In genomic region chr5:30796125-30796524, GRCm38 (mm10) we compare ENCODE assay signal across 8 mouse cellular contexts. TPM values are rescaled to one million over a fixed set of nuclear protein-coding genes. Genes with fewer than 3 reads are reported as not detected.
DNase-seq lines count a peak whose midpoint lies in the region; ATAC-seq and TF ChIP-seq lines count a peak whose summit lies in the region.

No protein-coding gene starts in this region.

- no peaks in the 10 kb centered on the region for H3K9me3 ChIP-seq in heart, embryonic 11.5 days (replicated peaks; ENCODE audit: control insufficient read depth, low read length)
- H3K9me3 ChIP-seq in kidney, embryonic 16.5 days (ENCODE audit: low read length): no peaks in the 10 kb centered on the region
- H3K9me3 ChIP-seq in liver, embryonic 11.5 days (ENCODE audit: control insufficient read depth, low read length): no peaks in the 10 kb centered on the region
- no peaks in the 10 kb centered on the region for H3K9me3 ChIP-seq in neural tube, embryonic 12.5 days
- H3K9me3 ChIP-seq in stomach, postnatal 0 days (ENCODE audit: control insufficient read depth, low read length): no peaks in the 10 kb centered on the region

- no peak overlapping the region for H3K9ac ChIP-seq in heart, embryonic 11.5 days (ENCODE audit: low read depth, low read length)
- H3K9ac ChIP-seq in kidney, embryonic 16.5 days (replicated peaks; ENCODE audit: low read length): no peak overlapping the region
- no peak overlapping the region for H3K9ac ChIP-seq in liver, embryonic 11.5 days (ENCODE audit: low read depth, low read length)
- no peak overlapping the region for H3K9ac ChIP-seq in neural tube, embryonic 12.5 days
- H3K9ac ChIP-seq in stomach, postnatal 0 days (ENCODE audit: low read length): no peak overlapping the region

- DNase-seq in 416B (ENCODE audit: low read depth): peak; percentile 54
- peak; percentile 69 to 73 for DNase-seq in adrenal gland, postnatal 4 days (ENCODE audit: low spot score in 2 of 2)
- peak; percentile 75 for DNase-seq in liver, embryonic 11.5 days (ENCODE audit: low spot score)
- DNase-seq in stomach, postnatal 0 days (ENCODE audit: low spot score): peak; percentile 85

- H3K4me2 ChIP-seq in heart, embryonic 11.5 days: peak overlapping the region; percentile 33
- no peak overlapping the region for H3K4me2 ChIP-seq in kidney, embryonic 16.5 days (replicated peaks; ENCODE audit: low read depth, low read length)
- no peak overlapping the region for H3K4me2 ChIP-seq in liver, embryonic 11.5 days
- no peak overlapping the region for H3K4me2 ChIP-seq in neural tube, embryonic 12.5 days (replicated peaks)
- H3K4me2 ChIP-seq in stomach, postnatal 0 days (replicated peaks; ENCODE audit: low read depth): no peak overlapping the region

- ATAC-seq in heart, embryonic 11.5 days (replicated peaks; ENCODE audit: insufficient number of reproducible peaks, low FRiP score, low TSS enrichment): peak; percentile 53; the same call in 1 of the 2 replicates
- peak; percentile 50; the same call in 1 of the 2 replicates for ATAC-seq in kidney, embryonic 16.5 days (ENCODE audit: low FRiP score, low TSS enrichment)
- peak; percentile 49 for ATAC-seq in liver, embryonic 11.5 days (replicated peaks; ENCODE audit: low FRiP score)
- peak; percentile 58 for ATAC-seq in neural tube, embryonic 12.5 days (ENCODE audit: low FRiP score, low read depth)
- ATAC-seq in stomach, postnatal 0 days (ENCODE audit: low FRiP score, low TSS enrichment): peak; percentile 76

- no peak for TF ChIP-seq EP300 in stomach, postnatal 0 days (optimal IDR thresholded peaks at IDR 0.05)

- H3K27ac ChIP-seq in embryonic fibroblast, embryonic 13.5 days (ENCODE audit: insufficient read depth, low read length): no peak overlapping the region
- H3K27ac ChIP-seq in heart, embryonic 11.5 days (ENCODE audit: low read depth, low read length): no peak overlapping the region
- H3K27ac ChIP-seq in kidney, embryonic 16.5 days (ENCODE audit: low read length): no peak overlapping the region
- no peak overlapping the region for H3K27ac ChIP-seq in liver, embryonic 11.5 days (ENCODE audit: low read depth, low read length)
- H3K27ac ChIP-seq in neural tube, embryonic 12.5 days: no peak overlapping the region
- no peak overlapping the region for H3K27ac ChIP-seq in stomach, postnatal 0 days (replicated peaks)

- no peak overlapping the region for H3K4me3 ChIP-seq in embryonic fibroblast, embryonic 13.5 days (ENCODE audit: insufficient read depth, low read length)
- H3K4me3 ChIP-seq in heart, embryonic 11.5 days (ENCODE audit: low read depth, low read length): no peak overlapping the region
- no peak overlapping the region for H3K4me3 ChIP-seq in kidney, embryonic 16.5 days (ENCODE audit: low read length)
- H3K4me3 ChIP-seq in liver, embryonic 11.5 days (ENCODE audit: low read depth, low read length): no peak overlapping the region
- H3K4me3 ChIP-seq in neural tube, embryonic 12.5 days: no peak overlapping the region
- H3K4me3 ChIP-seq in stomach, postnatal 0 days (ENCODE audit: low read depth, low read length): no peak overlapping the region

- 10% methylated on average over 12 of the region's 12 CpGs for WGBS in heart, embryonic 11.5 days (ENCODE audit: insufficient replicate concordance)
- 15% methylated on average over 12 of the region's 12 CpGs for WGBS in kidney, embryonic 16.5 days
- WGBS in liver, embryonic 11.5 days: 12% methylated on average over 12 of the region's 12 CpGs
- 18% methylated on average over 12 of the region's 12 CpGs for WGBS in neural tube, embryonic 12.5 days
- 17% methylated on average over 12 of the region's 12 CpGs for WGBS in stomach, postnatal 0 days

- H3K4me1 ChIP-seq in embryonic fibroblast, embryonic 13.5 days (ENCODE audit: control insufficient read depth, insufficient read depth, low read length): no peaks in the 10 kb centered on the region
- H3K4me1 ChIP-seq in heart, embryonic 11.5 days (ENCODE audit: control insufficient read depth, insufficient read depth, low read length): 0 out of 2 replicates have a peak, but pooled peaks cover 5% of the 10 kb centered on the region
- H3K4me1 ChIP-seq in kidney, embryonic 16.5 days (ENCODE audit: insufficient read depth, low read length): no peaks in the 10 kb centered on the region
- H3K4me1 ChIP-seq in liver, embryonic 11.5 days (replicated peaks; ENCODE audit: control insufficient read depth, insufficient read depth, low read length): peaks cover 9% of the 10 kb centered on the region
- H3K4me1 ChIP-seq in neural tube, embryonic 12.5 days: no peaks in the 10 kb centered on the region; the same call in 1 of the 2 replicates
- no peaks in the 10 kb centered on the region for H3K4me1 ChIP-seq in stomach, postnatal 0 days (replicated peaks; ENCODE audit: control insufficient read depth, insufficient read depth)

- TF ChIP-seq POLR2A in embryonic fibroblast, embryonic 13.5 days (IDR thresholded peaks at IDR 0.05; ENCODE audit: low read depth, low read length): no peak

- H3K36me3 ChIP-seq in heart, embryonic 11.5 days (ENCODE audit: control insufficient read depth, insufficient read depth, low read length): no peaks in the 10 kb centered on the region
- no peaks in the 10 kb centered on the region for H3K36me3 ChIP-seq in kidney, embryonic 16.5 days (ENCODE audit: insufficient read depth, low read length)
- H3K36me3 ChIP-seq in liver, embryonic 11.5 days (ENCODE audit: control insufficient read depth, insufficient read depth, low read length): no peaks in the 10 kb centered on the region
- peaks cover 77% of the 10 kb centered on the region for H3K36me3 ChIP-seq in neural tube, embryonic 12.5 days
- H3K36me3 ChIP-seq in stomach, postnatal 0 days (ENCODE audit: control insufficient read depth, insufficient read depth, low read length): no peaks in the 10 kb centered on the region

- H3K27me3 ChIP-seq in heart, embryonic 11.5 days (ENCODE audit: control insufficient read depth, insufficient read depth, low read length): no peaks in the 10 kb centered on the region; the same call in 1 of the 2 replicates
- no peaks in the 10 kb centered on the region for H3K27me3 ChIP-seq in kidney, embryonic 16.5 days (ENCODE audit: insufficient read depth, low read length)
- H3K27me3 ChIP-seq in liver, embryonic 11.5 days (replicated peaks; ENCODE audit: control insufficient read depth, insufficient read depth, low read length): no peaks in the 10 kb centered on the region; the same call in 1 of the 2 replicates
- H3K27me3 ChIP-seq in neural tube, embryonic 12.5 days (replicated peaks): no peaks in the 10 kb centered on the region
- no peaks in the 10 kb centered on the region for H3K27me3 ChIP-seq in stomach, postnatal 0 days (ENCODE audit: control insufficient read depth, insufficient read depth, low read length)

- peak; percentile 81 for TF ChIP-seq CTCF in embryonic fibroblast, embryonic 13.5 days (IDR thresholded peaks at IDR 0.05; ENCODE audit: borderline replicate concordance, insufficient read depth, low read length)
- peak; percentile 89 for TF ChIP-seq CTCF in stomach, postnatal 0 days (IDR thresholded peaks at IDR 0.05; ENCODE audit: low read depth)

RNA-seq across cellular contexts. Expression of gene Mapre3, which starts 18.3 kb away (rescaled TPM):
- 10 to 100 TPM; 43.3 to 47.1 TPM for total RNA-seq in adrenal gland, postnatal 4 days (2021)
- polyA plus RNA-seq in embryonic fibroblast, embryonic 13.5 days (2011; ENCODE audit: insufficient read length, low read depth, missing spikeins): 24.3 and 26.8 TPM in 2 replicates
- 14.2 and 17.9 TPM in 2 replicates for polyA plus RNA-seq in heart, embryonic 11.5 days (2014; fragmentation: Nextera tagmentation; extraction: Ambion mirVana)
- polyA plus RNA-seq in kidney, embryonic 16.5 days (2015; fragmentation: Nextera tagmentation; extraction: Ambion mirVana): 22.1 and 22.7 TPM in 2 replicates
- polyA plus RNA-seq in liver, embryonic 11.5 days (2014; fragmentation: Nextera tagmentation; extraction: Ambion mirVana): 7.1 and 7.9 TPM in 2 replicates
- polyA plus RNA-seq in neural tube, embryonic 12.5 days (2016; fragmentation: Nextera tagmentation; extraction: Ambion mirVana): 79.8 and 80.1 TPM in 2 replicates
- 14.1 and 15.5 TPM in 2 replicates for polyA plus RNA-seq in stomach, postnatal 0 days (2015; fragmentation: Nextera tagmentation; extraction: Ambion mirVana)
